Mouse (Mus musculus): ENCODE data around the gene Zfp239. TPM values are rescaled to one million over a fixed set of nuclear protein-coding genes. Genes with fewer than 3 reads are reported as not detected.
A peak's percentile ranks its signal among the peaks of the same experiment; 100 is the strongest.
"Not testable (repeated sequence)": the region's sequence is repeated elsewhere in the genome, so short reads cannot be mapped to it uniquely, and the experiment has no call there.

Zfp239 gene
- 9.0 and 10.6 TPM in 2 replicates for polyA plus RNA-seq (2012; rRNA removed)

DNA sequence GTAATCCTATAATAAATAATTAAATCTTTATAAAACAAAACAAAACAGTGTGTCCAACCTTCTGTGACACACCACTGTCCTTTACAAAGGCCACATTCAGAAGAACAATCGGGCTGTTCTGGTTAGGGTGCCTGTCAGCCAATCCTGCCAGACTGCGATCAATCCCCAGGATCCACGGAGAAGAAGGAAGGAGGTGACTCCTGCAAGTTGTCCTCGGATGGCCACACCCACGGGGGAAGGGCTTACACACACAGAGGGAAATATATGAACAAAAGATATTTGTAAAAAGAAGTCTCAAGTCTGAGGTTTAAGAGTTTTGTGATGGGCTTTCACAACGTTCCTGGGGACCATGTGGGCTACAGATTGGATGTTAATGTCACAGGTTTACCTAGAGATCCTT lies at the start of gene Zfp239:
TSS of gene Zfp239 (plus strand) at position 253 of the 400 bp plus-strand sequence.
- DNase-seq (ENCODE audit: low read depth): no peak
- TF ChIP-seq CTCF (IDR thresholded peaks at IDR 0.05; ENCODE audit: borderline replicate concordance, extremely low read depth, insufficient read depth, insufficient read length): no peak
- no peak for TF ChIP-seq POLR2A (IDR thresholded peaks at IDR 0.05; ENCODE audit: borderline replicate concordance, extremely low read depth, insufficient read depth, insufficient read length, poor library complexity, severe bottlenecking)

DNA sequence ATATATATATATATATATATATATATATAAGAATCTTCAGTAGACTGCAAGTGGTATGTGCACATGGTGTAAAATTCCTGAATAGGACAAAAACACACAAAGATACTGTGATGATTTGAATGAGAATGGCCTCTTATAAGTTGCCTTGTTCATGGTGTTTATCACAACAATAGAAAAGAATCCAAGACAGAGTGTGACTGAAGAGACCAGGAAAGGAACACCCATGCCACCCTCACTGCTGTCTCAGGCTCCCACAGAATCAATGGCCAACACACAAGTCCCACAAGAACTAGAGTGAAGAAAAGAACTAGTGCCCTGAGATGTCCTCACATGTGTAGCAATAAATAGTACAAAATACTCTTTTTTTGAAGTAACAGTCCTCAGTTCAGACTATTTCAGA lies 47.2 kb upstream of the Zfp239 start:
- TF ChIP-seq CTCF (IDR thresholded peaks at IDR 0.05; ENCODE audit: borderline replicate concordance, extremely low read depth, insufficient read depth, insufficient read length) (no peak), POLR2A (IDR thresholded peaks at IDR 0.05; ENCODE audit: borderline replicate concordance, extremely low read depth, insufficient read depth, insufficient read length, poor library complexity, severe bottlenecking) (no peak)
- no peak for DNase-seq (ENCODE audit: low read depth)

DNA sequence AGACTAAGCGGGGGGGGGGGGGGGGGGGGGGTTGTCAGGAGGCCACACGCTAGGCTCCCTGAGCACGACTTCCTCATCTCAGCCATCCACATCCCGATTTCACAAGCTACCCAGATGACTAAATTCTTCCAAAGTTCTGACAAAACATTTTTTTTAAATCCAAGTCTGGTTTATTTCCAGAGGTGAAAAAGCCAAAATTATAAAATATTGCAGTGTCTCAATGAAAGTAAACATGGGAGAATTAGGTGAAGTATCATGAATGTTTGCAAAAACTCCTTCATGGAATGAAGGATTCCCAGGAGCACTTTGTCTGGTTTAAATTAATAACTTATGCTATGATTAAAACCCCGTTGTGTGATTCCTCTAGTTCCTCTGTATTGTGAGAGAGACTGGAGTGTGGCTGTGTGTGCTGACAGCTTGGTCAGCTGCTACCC lies 44.8 kb upstream of the Zfp239 start:
- no peak for TF ChIP-seq POLR2A (IDR thresholded peaks at IDR 0.05; ENCODE audit: borderline replicate concordance, extremely low read depth, insufficient read depth, insufficient read length, poor library complexity, severe bottlenecking)
- no peak for TF ChIP-seq CTCF (IDR thresholded peaks at IDR 0.05; ENCODE audit: borderline replicate concordance, extremely low read depth, insufficient read depth, insufficient read length)
- DNase-seq (ENCODE audit: low read depth): no peak

DNA sequence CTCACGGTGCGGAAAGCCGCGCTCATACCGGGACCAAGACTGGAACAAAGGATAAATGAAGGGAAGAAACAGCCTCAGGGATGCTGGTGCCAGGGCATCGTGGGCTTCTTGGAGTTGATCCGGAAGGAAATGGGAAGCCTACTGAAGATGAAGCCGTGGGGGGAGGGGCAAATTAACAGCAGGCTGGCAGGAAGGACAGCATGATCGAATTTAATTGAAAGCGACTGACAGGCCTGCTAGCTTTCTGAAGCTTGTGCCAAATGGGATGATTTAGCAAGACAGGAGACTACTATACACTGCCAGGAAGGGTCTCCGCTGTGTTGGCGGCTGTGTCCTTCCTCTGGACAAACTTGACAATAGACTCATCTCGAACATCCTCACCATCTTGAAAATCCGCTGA lies 41.6 kb upstream of the Zfp239 start:
- DNase-seq (ENCODE audit: low read depth): peak; percentile 70
- no peak for TF ChIP-seq POLR2A (IDR thresholded peaks at IDR 0.05; ENCODE audit: borderline replicate concordance, extremely low read depth, insufficient read depth, insufficient read length, poor library complexity, severe bottlenecking)
- TF ChIP-seq CTCF (IDR thresholded peaks at IDR 0.05; ENCODE audit: borderline replicate concordance, extremely low read depth, insufficient read depth, insufficient read length): no peak

DNA sequence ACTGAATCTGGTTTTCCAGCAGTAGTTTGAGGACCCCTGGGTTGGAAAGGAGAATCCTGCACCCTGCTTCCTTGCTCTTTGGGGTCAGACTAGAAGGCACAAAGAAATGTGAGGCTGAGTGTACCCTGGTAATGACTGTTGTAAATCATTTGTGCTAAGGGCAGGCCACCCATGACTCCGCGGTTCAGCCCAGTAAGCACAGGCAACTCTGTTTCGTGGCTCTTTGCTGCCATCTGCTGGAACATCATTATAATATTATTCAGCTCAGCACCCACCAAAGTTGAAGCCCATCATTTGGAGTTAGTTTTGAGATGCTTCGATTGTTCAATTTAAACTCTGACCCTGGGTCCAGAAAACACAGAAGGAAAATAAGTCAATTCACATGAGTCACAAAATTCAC lies 36.5 kb upstream of the Zfp239 start:
- peak; percentile 80 for DNase-seq (ENCODE audit: low read depth)
- TF ChIP-seq POLR2A (IDR thresholded peaks at IDR 0.05; ENCODE audit: borderline replicate concordance, extremely low read depth, insufficient read depth, insufficient read length, poor library complexity, severe bottlenecking) (no peak), CTCF (IDR thresholded peaks at IDR 0.05; ENCODE audit: borderline replicate concordance, extremely low read depth, insufficient read depth, insufficient read length) (peak; percentile 82)

DNA sequence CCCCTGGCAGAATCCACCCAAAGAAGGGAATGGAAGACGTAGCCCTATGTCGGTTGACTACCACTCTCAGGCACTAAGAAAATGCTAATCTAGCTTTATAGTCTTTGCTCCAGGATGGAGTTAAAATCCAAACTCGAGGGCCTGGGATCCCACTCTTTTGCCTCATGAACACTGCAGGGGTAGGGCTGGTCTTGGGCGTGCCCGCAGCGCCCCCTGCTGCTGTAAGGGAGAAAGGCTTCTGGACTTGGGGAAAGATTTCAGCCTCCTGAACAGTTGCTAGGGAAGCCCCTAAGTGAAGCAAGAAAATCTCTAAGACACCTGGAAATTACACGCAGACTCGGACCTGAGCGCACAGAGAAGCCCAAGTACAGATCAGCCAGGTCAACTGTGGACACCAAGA lies 33.6 kb upstream of the Zfp239 start:
- peak; percentile 74 for DNase-seq (ENCODE audit: low read depth)
- TF ChIP-seq CTCF (IDR thresholded peaks at IDR 0.05; ENCODE audit: borderline replicate concordance, extremely low read depth, insufficient read depth, insufficient read length): peak; percentile 91
- TF ChIP-seq POLR2A (IDR thresholded peaks at IDR 0.05; ENCODE audit: borderline replicate concordance, extremely low read depth, insufficient read depth, insufficient read length, poor library complexity, severe bottlenecking): no peak

DNA sequence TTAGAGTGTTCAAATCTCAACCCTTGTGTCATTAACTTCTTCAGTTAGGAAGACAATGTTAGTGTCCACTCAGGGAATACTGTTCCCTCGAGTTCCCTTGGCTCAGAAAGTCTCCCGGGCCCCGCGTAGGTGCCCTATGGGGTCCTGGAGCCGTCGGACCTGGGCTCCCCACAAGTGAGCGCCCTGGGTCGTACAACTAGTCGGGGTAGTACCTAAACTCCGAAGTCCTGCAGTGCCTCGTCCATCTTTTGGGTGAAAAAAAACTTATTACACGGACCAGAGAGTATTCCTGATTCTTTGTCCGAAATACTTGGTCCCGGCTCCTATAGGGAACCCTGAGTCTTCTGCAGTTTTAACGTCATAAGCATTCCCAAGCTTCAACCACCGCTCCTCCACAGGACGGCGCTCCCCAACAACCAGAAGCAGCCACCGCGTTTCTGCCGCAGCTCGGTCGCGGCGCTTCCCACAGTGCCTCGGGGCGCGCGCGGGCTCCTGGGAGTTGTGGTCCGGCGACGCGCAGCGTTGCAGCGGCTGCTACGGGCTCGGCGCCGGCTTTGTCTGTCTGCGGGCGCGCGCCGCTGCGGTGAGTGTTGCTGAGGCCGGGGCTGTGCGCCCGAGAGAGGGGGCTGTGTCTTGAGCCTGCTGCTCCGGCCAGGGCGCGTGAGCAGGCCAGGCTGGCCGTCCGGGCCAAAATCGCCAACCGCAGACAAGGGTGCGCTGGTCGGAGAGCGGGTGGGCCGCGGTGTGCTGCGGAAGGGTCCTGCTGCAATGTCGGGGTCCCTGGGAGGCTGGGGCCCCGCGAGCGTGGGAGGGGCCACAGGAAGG lies 21.0 kb upstream of the Zfp239 start, which contains the start of gene Zfp637:
TSS of gene Zfp637 (plus strand) at position 495 of the 825 bp plus-strand sequence.
- peak; percentile 98 for DNase-seq (ENCODE audit: low read depth)
- peak; percentile 97 for TF ChIP-seq POLR2A (IDR thresholded peaks at IDR 0.05; ENCODE audit: borderline replicate concordance, extremely low read depth, insufficient read depth, insufficient read length, poor library complexity, severe bottlenecking)
- peak; percentile 26; the same call in 1 of the 2 replicates for TF ChIP-seq CTCF (IDR thresholded peaks at IDR 0.05; ENCODE audit: borderline replicate concordance, extremely low read depth, insufficient read depth, insufficient read length)

DNA sequence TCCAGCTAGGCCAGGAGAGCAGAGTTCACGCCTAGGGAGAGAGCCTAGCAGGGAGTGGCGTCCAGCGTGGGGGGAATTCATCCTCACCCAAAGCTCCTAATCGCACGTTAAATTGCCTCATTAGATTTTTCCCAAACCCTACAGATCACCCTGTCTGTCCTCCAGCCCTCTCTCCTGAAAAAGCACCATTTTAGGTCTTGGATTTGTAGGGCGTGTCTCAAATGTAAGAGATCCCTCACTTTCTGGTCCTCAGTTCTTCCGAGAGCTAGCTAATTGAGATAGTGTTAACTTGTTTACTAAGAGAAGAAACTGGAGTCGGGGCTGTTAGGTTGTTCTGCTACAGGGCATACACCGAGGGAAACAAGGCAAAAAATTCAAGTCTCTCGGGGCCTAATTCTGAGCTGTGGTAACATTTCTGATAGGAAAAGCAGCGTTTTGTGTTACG lies 20.4 kb upstream of the Zfp239 start:
- TF ChIP-seq POLR2A (IDR thresholded peaks at IDR 0.05; ENCODE audit: borderline replicate concordance, extremely low read depth, insufficient read depth, insufficient read length, poor library complexity, severe bottlenecking) (no peak), CTCF (IDR thresholded peaks at IDR 0.05; ENCODE audit: borderline replicate concordance, extremely low read depth, insufficient read depth, insufficient read length) (no peak)
- peak; percentile 61 for DNase-seq (ENCODE audit: low read depth)

DNA sequence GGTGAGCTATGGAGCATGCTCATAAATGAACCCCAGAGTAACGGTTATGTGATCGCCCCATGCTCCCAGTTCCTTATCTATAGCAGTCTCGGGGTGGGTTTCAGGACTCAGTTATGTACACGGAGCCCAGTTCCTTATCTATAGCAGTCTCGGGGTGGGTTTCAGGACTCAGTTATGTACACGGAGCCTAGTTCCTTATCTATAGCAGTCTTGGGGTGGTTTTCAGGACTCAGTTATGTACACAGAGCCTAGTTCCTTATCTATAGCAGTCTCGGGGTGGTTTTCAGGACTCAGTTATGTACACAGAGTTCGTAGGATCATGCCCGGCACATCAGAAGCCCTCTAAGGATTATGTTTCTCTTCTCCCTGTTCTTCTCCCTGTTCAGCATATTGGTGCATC lies 17.3 kb upstream of the Zfp239 start:
- DNase-seq (ENCODE audit: low read depth): no peak
- TF ChIP-seq POLR2A (IDR thresholded peaks at IDR 0.05; ENCODE audit: borderline replicate concordance, extremely low read depth, insufficient read depth, insufficient read length, poor library complexity, severe bottlenecking) (no peak), CTCF (IDR thresholded peaks at IDR 0.05; ENCODE audit: borderline replicate concordance, extremely low read depth, insufficient read depth, insufficient read length) (no peak)

DNA sequence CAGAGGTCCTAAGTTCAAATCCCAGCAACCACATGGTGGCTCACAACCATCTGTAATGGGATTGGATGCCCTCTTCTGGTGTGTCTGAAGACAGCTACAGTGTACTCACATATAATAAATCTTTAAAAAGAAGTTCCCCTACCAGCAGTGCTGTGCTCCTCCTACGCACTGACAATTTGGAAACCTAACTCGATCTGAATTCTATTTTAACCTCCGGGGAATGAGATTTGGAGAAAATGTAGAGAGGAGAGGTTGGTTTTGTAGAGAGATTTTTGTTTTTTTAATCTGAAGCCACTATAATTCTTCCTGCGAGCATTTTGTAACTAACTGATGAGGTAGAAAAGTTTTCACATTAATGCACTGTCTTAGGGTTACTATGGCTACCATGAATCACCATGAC lies 15.2 kb upstream of the Zfp239 start:
- DNase-seq (ENCODE audit: low read depth): not testable (repeated sequence)

DNA sequence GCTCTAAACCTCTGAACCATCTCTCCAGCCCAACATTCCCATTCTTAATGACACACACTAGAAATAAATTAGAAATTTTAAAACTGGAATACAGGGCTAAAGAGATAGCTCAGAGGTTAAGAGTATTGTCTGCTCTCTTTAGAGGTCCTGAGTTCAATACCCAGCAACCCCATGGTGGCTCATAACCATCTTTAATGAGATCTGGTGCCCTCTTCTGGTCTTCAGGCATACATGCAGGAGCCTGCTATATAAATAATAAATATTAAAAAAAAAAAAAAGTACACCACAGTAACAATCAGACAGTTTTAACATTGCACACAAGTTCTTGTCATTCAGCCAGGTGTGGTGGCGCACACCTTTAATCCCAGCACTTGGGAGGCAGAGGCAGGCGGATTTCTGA lies 14.1 kb upstream of the Zfp239 start:
- no peak for DNase-seq (ENCODE audit: low read depth)
- TF ChIP-seq CTCF (IDR thresholded peaks at IDR 0.05; ENCODE audit: borderline replicate concordance, extremely low read depth, insufficient read depth, insufficient read length) (no peak), POLR2A (IDR thresholded peaks at IDR 0.05; ENCODE audit: borderline replicate concordance, extremely low read depth, insufficient read depth, insufficient read length, poor library complexity, severe bottlenecking) (no peak)

DNA sequence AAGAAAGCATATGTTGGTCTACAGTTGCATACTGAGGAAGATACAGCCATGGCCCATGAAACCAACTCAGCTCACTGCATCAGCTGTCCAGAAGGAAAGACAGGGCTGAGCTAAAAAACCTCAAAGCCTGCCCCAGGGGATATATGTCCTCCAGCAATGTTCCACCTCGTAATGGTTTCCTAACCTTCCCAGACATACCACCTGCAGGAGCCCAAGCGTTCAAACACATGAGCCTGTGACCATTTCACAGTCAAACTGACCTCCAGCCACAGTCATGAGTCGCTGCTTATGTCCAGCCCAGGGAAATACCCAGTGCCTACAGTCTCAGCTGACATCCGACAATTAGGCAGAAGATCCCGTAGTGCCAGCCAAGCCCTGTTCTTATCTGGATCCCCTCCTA lies 13.3 kb upstream of the Zfp239 start:
- no peak for DNase-seq (ENCODE audit: low read depth)
- no peak for TF ChIP-seq POLR2A (IDR thresholded peaks at IDR 0.05; ENCODE audit: borderline replicate concordance, extremely low read depth, insufficient read depth, insufficient read length, poor library complexity, severe bottlenecking)
- no peak for TF ChIP-seq CTCF (IDR thresholded peaks at IDR 0.05; ENCODE audit: borderline replicate concordance, extremely low read depth, insufficient read depth, insufficient read length)

Data from brain, embryonic 14.5 days (tissue).